Mouse (Mus musculus): ENCODE measurements around the gene Atxn7l1.

DNA sequence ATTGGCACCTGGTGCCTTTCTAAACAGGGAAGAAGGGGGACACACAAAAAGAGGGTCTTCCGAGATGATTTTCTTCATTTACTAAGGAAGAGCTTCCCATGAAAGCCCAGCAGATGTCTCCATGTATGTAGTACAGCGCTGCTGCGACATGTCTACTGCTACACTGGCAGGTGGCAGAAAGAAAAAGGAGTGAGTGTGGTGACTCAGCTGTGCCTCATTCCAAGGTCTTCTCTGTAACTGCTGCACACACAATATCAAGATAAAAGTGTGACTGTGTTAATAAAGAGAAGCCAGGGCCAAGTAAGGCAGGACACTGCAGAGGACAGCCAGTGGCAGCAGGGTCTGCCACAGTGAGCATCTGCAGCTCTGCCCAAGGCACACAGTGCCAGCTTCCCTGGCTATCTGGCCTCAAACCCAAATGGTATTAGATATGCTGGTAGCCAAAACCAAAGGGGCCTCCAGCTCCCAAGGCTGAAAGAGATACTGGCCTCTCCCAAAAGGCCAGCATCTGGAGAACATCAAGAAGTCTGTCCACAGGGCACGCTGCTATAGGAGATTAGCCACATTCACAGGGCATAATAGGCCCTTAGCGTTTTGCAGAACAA, 212.5 kb downstream of the Atxn7l1 start:
- no peak for TF ChIP-seq MAX (IDR thresholded peaks at IDR 0.05; ENCODE audit: low read depth)
- TF ChIP-seq MYOD1 (IDR thresholded peaks at IDR 0.05; ENCODE audit: control insufficient read depth in 1 of 3, insufficient read length in 2 of 3, low read depth in 2 of 3), result no peak
- no peak for TF ChIP-seq E2F4 (IDR thresholded peaks at IDR 0.05; ENCODE audit: insufficient read depth)
- no peak for TF ChIP-seq POLR2A (IDR thresholded peaks at IDR 0.05; ENCODE audit: insufficient read length, low read depth)
- TF ChIP-seq CEBPB (IDR thresholded peaks at IDR 0.05; ENCODE audit: insufficient read depth, poor library complexity, severe bottlenecking), result no peak
- TF ChIP-seq POLR2AphosphoS2 (IDR thresholded peaks at IDR 0.05; ENCODE audit: insufficient read length, low read depth), result no peak
- TF ChIP-seq TCF3 (IDR thresholded peaks at IDR 0.05; ENCODE audit: insufficient read length, low read depth), result no peak
- TF ChIP-seq USF1 (IDR thresholded peaks at IDR 0.05; ENCODE audit: low read depth), result no peak

Data from myocyte (in vitro differentiated cells).